Mouse (Mus musculus) thymus, adult 18-20 months (tissue): ENCODE measurements around the gene Tmprss6.

ENCODE experiments used
- DNase-seq, 2 experiments: peaks; one replicate each; pipeline ENCODE4 v3.0.0; 2022; ENCODE audit warnings: mixed read lengths in 2 of 2

The Tmprss6 gene

DNA sequence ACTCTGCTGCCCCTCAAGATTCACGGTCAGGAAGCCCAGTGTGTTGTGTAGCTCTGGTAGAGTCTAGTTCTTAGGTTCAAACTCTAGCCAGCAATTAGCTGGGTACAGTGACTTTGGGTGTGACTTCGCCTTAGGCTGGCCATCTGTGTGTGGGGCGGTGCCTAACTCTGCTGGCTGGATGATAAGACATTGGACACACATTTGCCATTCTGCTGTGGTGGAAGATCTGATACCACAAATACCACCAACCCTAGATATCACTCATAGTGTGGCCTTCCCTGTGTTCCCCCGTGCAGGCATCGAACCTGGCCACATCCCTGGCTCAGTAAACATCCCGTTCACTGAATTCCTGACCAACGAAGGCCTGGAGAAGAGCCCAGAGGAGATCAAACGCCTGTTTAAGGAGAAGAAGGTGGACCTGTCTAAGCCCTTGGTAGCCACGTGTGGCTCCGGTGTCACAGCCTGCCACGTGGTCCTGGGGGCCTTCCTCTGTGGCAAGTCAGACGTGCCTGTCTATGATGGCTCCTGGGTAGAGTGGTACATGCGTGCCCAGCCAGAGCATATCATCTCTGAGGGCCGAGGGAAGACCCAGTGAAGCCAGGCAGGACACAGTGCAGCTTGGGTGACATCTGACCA lies 55.2 kb downstream of the Tmprss6 start:
- no peak for DNase-seq

DNA sequence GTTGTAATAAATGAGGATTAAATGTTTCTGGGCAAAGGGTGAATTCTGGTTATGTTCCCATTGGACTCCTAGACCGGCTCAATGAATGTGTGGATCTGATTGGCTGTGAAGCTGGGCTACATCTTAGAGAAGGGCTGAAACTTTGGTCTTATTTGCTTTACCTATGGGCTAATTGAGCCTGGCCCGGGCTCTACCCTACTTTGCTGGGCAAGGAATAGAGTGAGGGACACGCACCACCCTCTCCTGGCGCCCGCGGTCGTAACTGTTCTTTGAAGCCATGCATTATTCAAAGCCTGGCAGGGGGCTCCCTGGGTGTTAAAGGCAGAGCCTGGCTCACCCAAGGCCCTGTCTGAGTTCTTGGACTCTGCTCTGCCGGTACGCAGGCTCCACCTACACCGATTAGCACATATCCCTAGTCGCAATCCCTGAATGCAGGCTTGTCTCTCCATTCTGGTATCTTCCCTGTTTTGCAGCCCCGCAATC lies 58.8 kb downstream of the Tmprss6 start:
- DNase-seq, result no peak

DNA sequence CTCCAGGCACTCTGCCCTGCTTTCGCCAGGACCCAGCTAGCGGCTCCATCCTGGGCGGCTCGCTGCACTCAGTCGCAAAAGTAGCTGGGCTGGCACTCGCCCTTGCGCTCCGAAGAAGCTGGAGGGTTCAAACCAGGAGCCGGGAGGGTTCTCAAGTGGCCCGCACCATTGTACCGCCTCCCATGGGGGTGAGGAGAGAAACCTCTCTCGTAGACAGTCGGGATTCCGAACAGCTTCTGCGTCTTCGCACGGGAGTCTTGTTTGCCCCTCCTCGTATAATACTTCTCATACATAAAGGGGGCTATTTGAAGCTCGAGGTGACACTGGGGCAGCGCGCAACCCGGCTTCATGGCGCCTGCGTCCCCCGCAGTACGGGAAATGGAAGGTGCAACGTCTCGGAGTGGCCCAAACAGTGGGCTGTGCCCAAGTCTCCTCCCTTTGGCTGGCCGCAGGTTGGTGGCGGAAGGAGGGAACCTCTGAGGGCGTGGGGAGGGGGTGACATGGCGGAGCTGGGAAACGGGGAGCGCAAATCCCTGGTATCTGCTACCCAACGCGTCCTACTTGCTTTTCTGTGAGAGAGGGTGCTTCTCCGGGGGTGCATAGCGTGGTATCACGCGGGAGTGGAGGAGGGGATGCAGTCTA lies 62.0 kb downstream of the Tmprss6 start, which contains the start of gene Mpst:
TSS of gene Mpst (plus strand) at position 124 of the 642 bp plus-strand sequence.
- DNase-seq, result peak; percentile 77 to 85

DNA sequence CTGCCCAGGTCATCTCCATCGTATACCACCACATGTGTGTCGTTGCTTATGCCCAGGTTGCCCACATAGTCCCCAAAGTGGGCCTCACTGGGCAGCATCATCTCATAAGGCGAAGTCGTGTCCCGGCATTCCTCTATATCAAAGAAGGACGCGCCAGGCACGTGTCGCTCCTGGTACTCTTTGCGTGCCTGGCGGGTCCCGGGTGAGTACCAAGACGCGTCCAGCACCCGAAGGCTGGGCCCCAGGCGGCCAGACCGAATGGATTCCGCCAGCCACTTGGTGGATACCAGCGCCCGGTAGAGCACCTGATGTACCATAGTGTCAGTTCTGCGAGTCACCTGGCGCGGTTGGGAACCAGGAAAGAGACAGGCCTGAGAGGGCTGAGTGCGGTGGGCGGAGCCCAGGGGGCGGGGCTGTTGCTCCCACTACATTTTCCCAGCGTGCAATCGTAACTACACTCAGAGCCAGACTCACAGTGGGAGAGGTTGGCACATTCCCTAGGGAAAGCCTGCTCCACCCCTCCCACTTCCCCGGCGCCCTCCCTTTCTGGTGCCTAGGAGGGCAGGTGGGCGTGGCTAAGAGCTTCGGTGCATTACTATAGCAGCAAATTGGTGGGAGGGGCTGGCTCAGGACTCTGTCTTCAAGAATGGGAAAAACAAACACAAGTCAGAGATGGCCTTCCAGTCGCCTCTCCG lies 62.8 kb downstream of the Tmprss6 start, which contains the start of gene Tst:
TSS of gene Tst (minus strand) at position 391 of the 695 bp plus-strand sequence.
- peak; percentile 63 to 74 for DNase-seq

DNA sequence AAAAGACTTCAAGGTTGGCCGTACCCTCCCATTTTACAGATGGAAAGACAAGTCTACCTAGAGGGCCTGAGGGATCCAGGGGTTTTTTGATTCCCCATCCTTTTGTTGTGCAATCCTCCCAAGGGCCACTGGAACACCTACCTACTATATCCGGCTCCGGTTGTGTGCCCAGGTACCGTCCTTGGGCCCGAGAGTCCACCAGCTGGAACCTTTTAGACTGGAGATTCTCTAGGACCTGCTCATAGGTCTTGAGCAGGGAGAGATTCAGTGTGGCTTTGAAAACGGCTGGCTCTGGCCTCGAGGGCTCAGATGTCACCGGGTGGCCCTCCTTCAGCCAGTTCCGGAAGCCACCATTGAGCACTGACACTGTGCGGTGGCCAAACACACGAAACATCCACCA lies 63.3 kb downstream of the Tmprss6 start:
- no peak for DNase-seq

DNA sequence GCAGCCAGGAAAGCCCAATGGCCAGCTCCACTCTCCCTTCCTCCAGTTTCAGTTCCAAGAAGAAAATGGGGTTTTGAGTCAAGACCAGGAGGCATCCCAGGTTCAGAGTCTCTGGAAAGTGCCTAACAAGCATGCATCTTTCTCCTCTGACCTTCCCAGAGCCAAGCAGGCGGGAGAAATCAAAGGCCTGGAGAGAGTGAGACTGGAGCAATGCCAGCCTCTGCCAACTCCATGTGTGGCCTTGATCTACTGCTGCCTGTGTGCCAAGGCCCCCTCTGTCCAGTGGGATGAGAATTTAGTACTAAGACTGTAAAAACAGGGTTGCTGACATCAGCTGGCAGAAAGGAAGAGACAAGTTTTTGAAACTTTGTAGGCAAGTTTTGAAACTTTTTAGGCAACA lies 64.5 kb downstream of the Tmprss6 start:
- no peak for DNase-seq

DNA sequence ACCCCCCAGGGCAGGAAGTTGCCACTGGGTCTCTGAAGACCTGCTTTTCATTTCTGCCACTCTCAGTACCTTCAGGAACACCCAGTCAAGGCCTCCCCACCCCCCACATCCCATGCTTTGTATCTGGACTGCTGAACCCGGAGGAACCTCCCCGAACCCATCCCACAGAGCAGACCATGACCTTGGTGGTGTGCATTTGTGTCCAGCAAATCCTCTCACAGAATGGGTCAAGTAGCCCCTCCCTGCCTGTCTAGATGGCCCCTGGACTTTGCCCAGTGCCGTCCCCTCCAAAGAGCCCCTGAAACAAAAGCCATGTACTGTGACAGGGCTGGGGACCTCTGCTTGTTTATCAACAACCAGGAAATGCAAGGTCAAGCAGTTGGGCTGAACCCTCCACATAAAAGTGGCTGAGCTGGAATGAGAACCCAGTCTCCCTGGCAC lies 65.1 kb downstream of the Tmprss6 start:
- DNase-seq, result no peak

DNA sequence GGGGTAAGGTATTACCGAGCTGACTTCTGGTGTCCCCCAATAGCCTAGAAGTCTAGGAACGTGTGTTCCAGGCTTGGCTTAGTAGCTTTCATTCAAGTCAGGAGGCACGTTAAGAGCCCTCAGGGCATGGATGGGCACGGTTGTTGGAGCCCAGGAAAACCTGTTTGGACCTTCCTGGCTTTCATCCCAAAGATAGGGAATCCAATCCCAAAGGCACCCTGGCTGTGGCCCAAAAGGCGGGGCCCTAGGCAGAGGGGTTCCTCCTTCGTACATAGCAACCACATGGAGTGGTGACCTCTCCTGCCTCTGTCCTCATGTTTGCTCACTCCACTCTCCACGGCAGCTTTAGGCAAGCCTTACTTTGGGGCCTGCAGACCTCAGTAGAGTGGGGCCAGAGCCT lies 66.0 kb downstream of the Tmprss6 start:
- DNase-seq, result no peak

DNA sequence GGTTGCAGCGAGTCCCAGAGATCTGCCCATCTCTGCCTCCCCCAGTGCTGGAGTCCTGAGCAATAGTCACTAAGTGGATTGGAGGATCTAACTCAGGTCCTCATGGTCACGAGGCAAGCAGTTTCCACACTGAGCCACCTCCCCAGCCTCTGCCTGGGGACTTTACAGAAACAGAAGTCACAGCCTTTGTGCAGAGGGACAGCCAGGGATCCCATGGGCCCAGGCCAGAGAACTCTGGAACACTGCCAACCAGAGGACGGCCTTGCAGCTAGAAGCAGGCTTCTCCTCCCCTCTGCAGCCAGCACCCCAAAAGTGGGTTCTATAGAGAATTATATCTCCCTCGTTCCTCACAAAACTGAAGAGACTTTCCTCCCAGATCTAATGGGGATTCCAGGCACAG lies 66.5 kb downstream of the Tmprss6 start:
- DNase-seq, result no peak

DNA sequence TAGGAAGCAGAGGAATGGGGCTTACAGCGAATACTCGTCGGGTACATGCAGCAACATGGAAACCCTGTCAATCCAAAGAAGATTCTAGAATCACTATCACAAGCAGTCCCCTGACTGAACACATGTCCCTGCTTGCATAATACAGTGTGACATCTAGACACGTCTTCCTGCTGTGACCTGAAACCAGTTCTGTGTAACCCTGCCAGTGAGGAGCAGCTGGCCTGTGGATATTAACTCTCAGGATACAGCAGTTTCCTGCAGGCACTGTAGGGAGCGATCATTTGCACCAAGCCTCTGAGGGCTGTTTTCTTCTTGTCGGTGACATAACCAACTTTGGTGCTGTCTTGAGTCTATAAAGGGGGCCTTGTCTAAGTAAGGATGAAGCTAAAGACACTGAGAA lies 67.1 kb downstream of the Tmprss6 start:
- DNase-seq, result no peak

DNA sequence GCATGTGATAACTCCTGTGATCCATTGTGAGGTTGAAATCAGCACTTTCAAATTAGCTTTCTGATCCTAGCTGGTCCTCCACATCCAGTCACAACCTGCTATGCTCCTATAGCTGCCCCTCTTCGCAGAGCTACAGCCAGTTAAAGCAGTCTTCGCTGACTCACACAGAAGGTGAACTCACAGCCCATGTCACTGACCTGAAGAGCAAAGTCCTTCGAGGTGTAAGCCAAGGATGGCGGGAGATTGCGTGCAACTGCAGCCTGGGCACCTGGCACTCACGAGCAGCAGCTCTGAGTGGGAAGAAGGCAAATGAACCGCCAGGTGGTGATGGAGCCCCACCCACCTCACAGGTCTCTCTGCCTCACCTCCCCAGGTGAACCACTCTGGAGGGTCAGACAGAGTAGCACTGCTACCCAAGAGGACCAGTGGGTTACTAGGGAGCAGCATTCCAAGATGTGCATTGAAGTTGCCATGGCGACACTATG lies 72.9 kb downstream of the Tmprss6 start, which contains the start of gene Tex33:
TSS of gene Tex33 (minus strand) at position 435 of the 485 bp plus-strand sequence.
- DNase-seq, result no peak

DNA sequence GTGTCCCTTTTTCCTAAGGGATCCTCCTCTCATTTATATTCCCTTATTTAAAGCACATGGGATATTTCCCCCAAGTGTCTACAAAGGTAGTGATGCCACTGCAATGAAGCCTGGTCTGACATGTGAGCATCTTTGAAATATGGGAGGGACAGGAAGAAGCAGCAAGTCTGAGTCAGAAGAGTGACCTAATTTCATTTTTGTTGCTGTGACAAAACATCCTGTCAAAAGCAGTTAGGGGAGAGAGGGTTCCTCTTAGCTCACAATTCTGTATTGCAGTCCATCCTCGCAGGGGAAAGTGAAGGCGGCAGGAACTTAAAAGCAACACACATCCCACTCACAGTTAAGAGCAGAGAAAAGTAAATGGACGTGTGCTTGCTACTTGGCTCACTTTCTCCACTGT lies 77.6 kb downstream of the Tmprss6 start:
- DNase-seq, result peak in 1 of 2 experiments; percentile 25
